Mouse (Mus musculus): ENCODE results near the gene Olfr659.

The Olfr659 gene

GRCm38 (mm10) chr7:104666453-104666852 is at the start of gene Olfr659:
Gene Olfr659, plus strand, starts transcription at chr7:104666753.
- DNase-seq (ENCODE audit: low read depth, low spot score): no peak

- no peak for DNase-seq (ENCODE audit: low read depth, low spot score)
Observed at GRCm38 (mm10) chr7:104624494-104624893, 42.1 kb upstream of the Olfr659 start, which contains the start of gene Olfr657. Gene Olfr657, plus strand, starts transcription at chr7:104624794.

GRCm38 (mm10) chr7:104646841-104647482 is 19.6 kb upstream of the Olfr659 start, which contains the start of gene Olfr658:
Gene Olfr658, minus strand, starts transcription at chr7:104647305.
- DNase-seq (ENCODE audit: low read depth, low spot score): peak; percentile 71

- no peak for DNase-seq (ENCODE audit: low read depth, low spot score)
Observed at GRCm38 (mm10) chr7:104686201-104686600, 19.6 kb downstream of the Olfr659 start, which contains the start of gene Olfr661. Gene Olfr661, plus strand, starts transcription at chr7:104686501.

Measured in CD4-positive, CD25-positive, alpha-beta regulatory T cell, adult 2 months (primary cell).